Mouse (Mus musculus) small intestine, adult 2 months (tissue): ENCODE results near the gene Luc7l2. TPM values are rescaled to one million over a fixed set of nuclear protein-coding genes. Genes with fewer than 3 reads are reported as not detected.

Experiments used
- H3K27ac ChIP-seq: fragments of 200-500 bp; 2 replicates; pipeline ENCODE4 v1.5.1; 2012; ENCODE audit warnings: low read depth, low read length, control low read depth, inconsistent platforms; ENCODE audit not compliant: insufficient read depth
- H3K27me3 ChIP-seq: fragments of 200-500 bp; 2 replicates; pipeline ENCODE4 v1.6.1; 2012; ENCODE audit warnings: mild to moderate bottlenecking, moderate library complexity, low read length, inconsistent platforms; ENCODE audit not compliant: control insufficient read depth, insufficient read depth
- H3K36me3 ChIP-seq: fragments of 200-500 bp; 2 replicates; pipeline ENCODE4 v1.6.1; 2012; ENCODE audit warnings: mild to moderate bottlenecking, low read length, control low read depth, inconsistent platforms; ENCODE audit not compliant: control insufficient read depth, insufficient read depth
- H3K4me1 ChIP-seq: fragments of 200-500 bp; 2 replicates; pipeline ENCODE4 v1.6.1; 2012; ENCODE audit warnings: low read length, inconsistent platforms, mixed read lengths; ENCODE audit not compliant: control insufficient read depth, insufficient read depth, insufficient read length
- H3K4me3 ChIP-seq: fragments of 200-500 bp; 2 replicates; pipeline ENCODE4 v1.5.1; 2012; ENCODE audit warnings: low read depth, mild to moderate bottlenecking, control low read depth, inconsistent platforms, low read length, moderate library complexity
- CTCF ChIP-seq: fragments of 200-500 bp; IDR thresholded peaks from 2 replicates; pipeline ENCODE4 v1.5.1; 2012; ENCODE audit warnings: low read depth, mild to moderate bottlenecking, control low read depth, inconsistent platforms, low read length, moderate library complexity, mixed read lengths; ENCODE audit not compliant: insufficient replicate concordance, insufficient read length; ENCODE audit errors: extremely low read depth
- POLR2A ChIP-seq: fragments of 200-500 bp; IDR thresholded peaks from 2 replicates; pipeline ENCODE4 v1.6.1; 2012; ENCODE audit warnings: low read depth, mild to moderate bottlenecking, control low read depth, inconsistent platforms, low read length, moderate library complexity
- WGBS: fragments of 180-500 bp; shearing (Covaris S2); methylation state at CpG from one replicate; pipeline ENCODE4 v1.1.7; 2018; 5-methylcytosine and 5-hydroxymethylcytosine counted together
- polyA plus RNA-seq: library from polyadenylated mRNA; depleted of rRNA; stranded (reverse); fragments of >200 nt; gene quantifications from 2 replicates; pipeline ENCODE4 v1.2.3, GENCODE M21; 2012; rRNA removed

Gene Luc7l2
- 8.2 and 14.7 TPM in 2 replicates for polyA plus RNA-seq

DNA sequence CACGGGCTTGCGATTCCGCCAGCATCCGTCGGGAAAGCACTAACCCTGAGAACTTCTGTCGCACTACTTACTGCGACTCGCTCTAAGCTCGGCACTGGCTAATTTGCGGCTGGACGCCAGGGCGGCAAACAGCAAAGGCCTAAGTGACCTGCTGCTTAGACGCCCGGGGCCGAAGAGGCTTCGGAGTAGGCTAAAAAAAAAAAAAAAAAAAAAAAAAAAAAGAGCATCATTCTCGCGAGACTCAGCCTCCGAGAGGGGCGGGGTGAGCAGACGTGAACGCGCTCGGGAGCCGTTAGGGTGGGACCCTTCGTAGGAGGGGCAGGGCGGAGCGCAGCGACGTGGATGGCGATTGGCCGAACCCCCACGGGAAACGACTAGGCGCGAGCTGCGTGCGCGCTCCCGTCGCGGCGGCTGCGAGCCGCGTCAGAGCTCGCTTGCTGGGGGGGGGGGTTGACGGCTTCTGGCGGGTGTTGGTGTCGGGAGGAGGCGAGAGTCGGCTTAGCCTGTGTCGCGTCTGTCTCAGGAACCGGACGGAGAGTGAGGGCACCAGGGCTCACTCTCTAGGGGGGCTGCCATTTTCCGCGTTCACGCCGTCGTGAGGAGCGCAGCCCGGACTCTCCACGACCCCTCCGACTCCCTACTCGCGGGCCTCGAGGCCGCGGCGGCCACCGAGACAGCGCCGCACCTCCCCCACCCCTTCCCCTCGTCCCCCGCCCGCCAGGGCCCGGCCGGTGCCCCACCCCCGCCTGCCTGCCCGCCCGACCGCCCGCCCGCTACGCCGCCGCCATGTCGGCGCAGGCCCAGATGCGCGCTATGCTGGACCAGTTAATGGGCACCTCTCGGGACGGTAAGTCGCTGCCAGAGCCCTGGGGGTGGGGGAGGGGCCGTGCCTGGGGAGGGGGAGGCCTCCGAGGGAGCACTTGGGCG, at the start of gene Luc7l2:
Luc7l2 (plus strand) TSS at position 273 of the 927 bp plus-strand sequence.
- Histone ChIP-seq H3K4me3 (peak within 1 kb of the TSS; percentile 96), H3K27ac (peak within 1 kb of the TSS; percentile 99), H3K4me1 (no peaks in the 10 kb centered on the region), H3K36me3 (peaks cover 5% of the 10 kb centered on the region), H3K27me3 (no peaks in the 10 kb centered on the region)
- no peak for TF ChIP-seq CTCF
- TF ChIP-seq POLR2A, result peak; percentile 67
- WGBS, result under 1% methylated on average over 97 of the region's 98 CpGs

DNA sequence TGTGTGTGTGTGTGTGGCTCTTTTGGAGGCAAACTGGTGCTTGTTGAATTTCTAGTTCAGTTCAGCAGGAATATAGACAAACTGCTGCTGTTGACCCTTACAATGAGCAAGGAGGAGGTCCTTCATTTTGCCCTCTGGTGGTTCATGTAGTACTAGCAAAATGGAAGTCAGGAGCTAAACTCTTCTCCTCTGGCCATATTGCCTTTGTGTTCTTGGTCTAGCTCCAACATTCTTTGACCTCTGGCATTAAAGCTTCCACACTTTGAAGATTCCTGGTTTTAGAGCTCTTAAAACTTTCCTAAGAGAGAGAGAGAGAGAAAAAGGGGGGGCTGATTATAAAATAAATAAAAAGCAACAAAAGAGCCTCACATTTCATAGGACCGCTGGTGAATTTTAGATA, 39.0 kb upstream of the Luc7l2 start:
- Histone ChIP-seq H3K4me1 (no peaks in the 10 kb centered on the region), H3K27ac (no peak overlapping the region), H3K4me3 (no peak overlapping the region), H3K27me3 (no peaks in the 10 kb centered on the region), H3K36me3 (0 out of 2 replicates have a peak, but pooled peaks cover 1% of the 10 kb centered on the region)
- WGBS, result 86% methylated on average over 1 of the region's 1 CpGs
- TF ChIP-seq CTCF, result no peak
- TF ChIP-seq POLR2A, result no peak

DNA sequence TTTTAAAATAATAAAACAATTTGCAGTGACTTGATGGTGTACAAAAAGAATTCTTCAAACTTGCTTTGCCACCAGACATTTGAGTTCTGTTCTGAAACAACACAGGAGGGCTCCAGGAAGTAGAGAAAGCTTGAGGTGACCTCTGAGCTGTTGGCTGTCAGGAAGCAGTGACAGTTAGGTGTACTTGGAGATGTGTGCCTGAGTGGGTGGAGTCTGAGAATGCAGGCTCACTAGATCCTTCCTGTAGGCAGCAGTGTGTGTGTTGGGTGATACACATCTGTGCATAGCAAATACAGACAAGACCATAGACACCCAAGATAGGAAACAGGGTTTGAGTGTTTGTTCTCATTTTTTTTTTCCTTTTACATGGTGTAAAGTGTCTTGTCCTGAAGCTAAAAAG, 38.3 kb upstream of the Luc7l2 start:
- Histone ChIP-seq H3K4me3 (no peak overlapping the region), H3K27me3 (no peaks in the 10 kb centered on the region), H3K36me3 (0 out of 2 replicates have a peak, but pooled peaks cover 1% of the 10 kb centered on the region), H3K4me1 (no peaks in the 10 kb centered on the region), H3K27ac (no peak overlapping the region)
- TF ChIP-seq CTCF, result no peak
- no peak for TF ChIP-seq POLR2A

DNA sequence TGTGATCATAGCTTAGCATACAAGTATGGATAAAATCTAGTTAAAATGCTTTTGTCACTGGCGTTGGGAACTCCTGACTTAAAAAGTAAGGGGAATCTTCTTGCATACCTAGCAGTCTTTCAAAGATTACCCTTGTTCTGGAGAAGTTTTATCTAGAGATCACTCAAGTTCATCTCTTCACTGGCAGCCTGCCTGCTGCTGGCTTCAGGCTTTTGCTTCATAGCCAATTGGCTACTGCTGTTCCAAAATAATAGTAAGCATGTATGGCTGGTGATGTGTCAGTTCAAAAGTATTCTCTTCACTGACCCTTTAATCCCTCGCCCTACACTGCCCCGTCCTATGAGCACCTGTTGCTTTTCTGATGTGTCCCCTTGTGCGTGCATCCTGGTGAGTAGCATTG, 35.9 kb upstream of the Luc7l2 start:
- WGBS, result 92% methylated on average over 4 of the region's 4 CpGs
- Histone ChIP-seq H3K4me1 (no peaks in the 10 kb centered on the region), H3K27ac (no peak overlapping the region), H3K27me3 (no peaks in the 10 kb centered on the region), H3K36me3 (no peaks in the 10 kb centered on the region), H3K4me3 (no peak overlapping the region)
- TF ChIP-seq CTCF (no peak), POLR2A (no peak)

DNA sequence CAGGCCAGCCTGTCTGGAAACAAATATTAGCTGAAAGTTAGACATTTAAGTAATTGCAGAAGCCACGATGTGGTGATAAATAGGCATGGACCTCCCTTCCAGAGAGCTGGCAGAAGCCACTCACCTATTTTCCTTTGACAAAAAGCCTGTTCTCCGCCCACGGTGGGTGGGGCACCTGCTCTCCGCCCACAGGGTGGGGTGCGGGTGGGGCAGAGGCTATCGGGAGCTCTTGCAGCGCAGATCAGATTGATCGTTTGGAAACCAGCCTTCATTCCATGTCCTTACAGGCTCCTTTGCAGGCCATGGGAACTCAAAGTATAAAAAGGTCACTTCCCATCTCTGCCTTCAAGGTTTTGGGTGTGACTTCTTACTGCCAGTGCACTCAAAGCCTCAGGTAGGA, 27.3 kb upstream of the Luc7l2 start:
- Histone ChIP-seq H3K4me3 (no peak overlapping the region), H3K27me3 (no peaks in the 10 kb centered on the region), H3K27ac (no peak overlapping the region), H3K4me1 (peaks cover 2% of the 10 kb centered on the region; the same call in 1 of the 2 replicates), H3K36me3 (no peaks in the 10 kb centered on the region)
- TF ChIP-seq CTCF (no peak), POLR2A (no peak)
- WGBS, result 11% methylated on average over 8 of the region's 8 CpGs

DNA sequence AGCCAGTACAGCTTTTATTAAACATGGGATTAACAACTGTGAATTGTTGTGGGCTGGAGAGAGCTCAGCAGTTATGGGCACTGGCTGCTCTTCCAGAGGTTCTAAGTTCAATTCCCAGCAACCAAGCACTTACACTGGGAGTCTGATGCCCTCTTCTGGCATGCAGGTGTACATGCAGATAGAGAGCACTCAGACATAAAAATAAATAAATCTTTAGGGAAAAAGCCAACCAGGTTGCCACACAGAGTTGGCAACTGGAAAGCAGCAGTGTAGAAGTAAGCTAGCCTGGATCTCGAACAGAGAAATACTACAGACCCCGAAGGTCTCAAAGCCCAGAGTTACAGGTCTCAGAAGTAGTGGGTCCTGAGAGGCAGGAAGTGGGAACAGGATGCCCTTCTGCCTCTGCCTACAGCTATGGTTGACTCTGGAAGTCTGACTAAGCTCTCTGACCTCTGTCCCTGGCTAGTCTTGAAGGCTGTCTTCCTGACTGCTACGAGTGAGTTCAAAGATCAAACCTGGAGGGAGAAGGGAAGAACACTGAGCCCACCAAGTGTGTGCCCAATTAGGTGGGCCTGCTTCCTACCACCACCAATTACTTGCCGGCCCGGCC, 19.8 kb upstream of the Luc7l2 start:
- H3K4me3 ChIP-seq, result no peak overlapping the region
- peak overlapping the region; percentile 33; the same call in 1 of the 2 replicates for H3K27ac ChIP-seq
- H3K36me3 ChIP-seq, result no peaks in the 10 kb centered on the region
- no peaks in the 10 kb centered on the region for H3K27me3 ChIP-seq
- WGBS, result 52% methylated on average over 5 of the region's 5 CpGs
- TF ChIP-seq CTCF (peak; percentile 46; the same call in 1 of the 2 replicates), POLR2A (no peak)
- H3K4me1 ChIP-seq, result peaks cover 4% of the 10 kb centered on the region; the same call in 1 of the 2 replicates

DNA sequence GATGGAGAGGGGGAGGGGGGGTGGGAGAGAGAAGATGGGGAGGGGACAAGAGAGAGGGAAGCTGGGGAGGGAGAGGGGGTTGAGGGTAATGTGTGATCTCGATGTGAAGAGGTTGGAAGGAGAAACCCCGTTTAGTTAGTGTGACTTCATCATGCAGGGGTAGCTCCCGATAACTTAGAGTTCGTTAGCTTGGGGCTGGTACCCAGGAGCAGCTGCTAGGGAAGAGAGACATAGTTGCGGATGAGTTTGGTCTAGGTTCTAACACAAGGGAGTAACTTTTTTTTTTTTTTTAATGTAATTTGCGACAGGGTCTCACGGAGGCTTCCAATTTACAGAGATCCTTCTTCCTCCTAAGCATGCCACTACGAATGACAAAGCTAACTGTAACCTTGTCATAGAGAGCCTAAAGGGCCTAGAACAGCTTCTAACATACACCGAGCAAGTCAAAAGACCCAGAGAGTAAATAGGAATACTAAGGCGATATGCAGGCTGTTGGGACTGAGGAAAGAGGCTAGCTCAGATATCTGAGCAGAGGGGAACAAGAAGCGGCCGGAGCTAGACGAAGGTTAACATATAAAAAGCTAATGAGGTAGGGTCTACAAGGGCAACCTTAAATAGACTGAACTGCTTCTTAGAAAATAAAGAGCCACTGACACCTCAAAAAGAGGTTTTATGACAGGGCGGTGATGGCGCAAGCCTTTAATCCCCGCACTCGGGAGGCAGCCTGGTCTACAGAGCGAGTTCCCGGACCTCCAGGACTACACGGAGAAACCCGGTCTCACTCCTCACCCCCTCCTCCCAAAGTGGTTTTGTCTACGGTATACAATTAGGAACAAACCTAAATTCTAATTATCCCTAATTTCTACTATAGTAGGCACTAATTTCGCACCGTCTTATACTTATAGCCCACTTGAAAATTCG, 18.4 kb upstream of the Luc7l2 start:
- peak overlapping the region; percentile 95 for H3K27ac ChIP-seq
- peak overlapping the region; percentile 66 for H3K4me3 ChIP-seq
- H3K27me3 ChIP-seq, result no peaks in the 10 kb centered on the region
- no peak for TF ChIP-seq CTCF
- no peaks in the 10 kb centered on the region for H3K36me3 ChIP-seq
- WGBS, result 6% methylated on average over 25 of the region's 25 CpGs
- H3K4me1 ChIP-seq, result peaks cover 4% of the 10 kb centered on the region; the same call in 1 of the 2 replicates
